Mouse (Mus musculus) kidney, adult 2 months (tissue): Measurements from ENCODE around the gene Gak. TPM values are rescaled to one million over a fixed set of nuclear protein-coding genes. Genes with fewer than 3 reads are reported as not detected.

Experiments
- DNase-seq: peaks from one replicate; pipeline ENCODE4 v3.0.0; 2021
- H3K27ac ChIP-seq: fragments of 200-500 bp; 2 replicates; pipeline ENCODE4 v1.5.1; 2012; ENCODE audit warnings: low read depth, low read length, control low read depth, inconsistent platforms; ENCODE audit not compliant: insufficient read depth
- H3K27me3 ChIP-seq: fragments of 200-500 bp; replicated peaks from 2 replicates; pipeline ENCODE4 v1.6.1; 2012; ENCODE audit warnings: mild to moderate bottlenecking, moderate library complexity, low read length, inconsistent platforms; ENCODE audit not compliant: control insufficient read depth, insufficient read depth
- H3K36me3 ChIP-seq: fragments of 200-500 bp; 2 replicates; pipeline ENCODE4 v1.6.1; 2012; ENCODE audit warnings: mild to moderate bottlenecking, moderate library complexity, low read length, inconsistent platforms; ENCODE audit not compliant: control insufficient read depth, insufficient read depth
- H3K4me1 ChIP-seq: fragments of 200-500 bp; 2 replicates; pipeline ENCODE4 v1.6.1; 2011; ENCODE audit warnings: low read length; ENCODE audit not compliant: control insufficient read depth, insufficient read depth
- H3K4me3 ChIP-seq: fragments of 200-500 bp; 2 replicates; pipeline ENCODE4 v1.5.1; 2011; ENCODE audit warnings: mild to moderate bottlenecking, low read depth, low read length, control low read depth; ENCODE audit not compliant: insufficient read depth
- CTCF ChIP-seq: fragments of 200-500 bp; conservative IDR thresholded peaks from 2 replicates; pipeline ENCODE4 v1.5.1; 2011; ENCODE audit warnings: low read depth, mild to moderate bottlenecking, control low read depth, low read length, moderate library complexity, mixed read lengths; ENCODE audit not compliant: insufficient read depth, insufficient read length
- POLR2A ChIP-seq: fragments of 200-500 bp; IDR thresholded peaks from one replicate; pipeline ENCODE4 v1.6.1; 2011; ENCODE audit warnings: low read depth, low read length, control low read depth
- WGBS: fragments of 180-500 bp; shearing (Covaris S2); methylation state at CpG from one replicate; pipeline ENCODE4 v1.1.7; 2018; 5-methylcytosine and 5-hydroxymethylcytosine counted together
- polyA plus RNA-seq: library from polyadenylated mRNA; depleted of rRNA; stranded (reverse); fragments of >200 nt; gene quantifications from 2 replicates; pipeline ENCODE4 v1.2.3, GENCODE M21; 2012; rRNA removed

Gene Gak
- polyA plus RNA-seq, 1 experiment: 80.5 TPM

DNA sequence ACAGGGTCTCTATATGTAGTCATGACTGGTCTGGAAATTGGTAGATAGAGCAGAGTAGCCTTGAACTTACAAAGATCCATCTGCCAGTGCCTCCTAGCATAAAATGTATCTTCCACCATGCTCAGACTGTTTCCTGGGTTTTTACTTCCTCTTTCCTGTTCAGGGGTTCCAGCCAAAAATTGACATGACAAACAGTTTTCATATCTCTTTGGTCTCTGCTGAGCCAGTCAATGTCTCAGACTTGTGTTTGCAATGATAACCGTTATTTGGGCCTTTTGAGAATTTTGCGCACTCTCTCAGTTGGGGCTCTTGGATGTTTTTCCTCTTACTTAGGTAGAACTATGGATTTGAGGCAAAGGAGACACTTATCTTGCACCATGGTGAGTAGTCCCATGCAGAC lies 95.4 kb downstream of the Gak start:
- no peak for DNase-seq
- Histone ChIP-seq H3K27ac (no peak overlapping the region), H3K4me1 (no peaks in the 10 kb centered on the region), H3K36me3 (no peaks in the 10 kb centered on the region), H3K27me3 (no peaks in the 10 kb centered on the region), H3K4me3 (no peak overlapping the region)
- TF ChIP-seq POLR2A (no peak), CTCF (no peak)
- WGBS: 96% methylated on average over 2 of the region's 2 CpGs

DNA sequence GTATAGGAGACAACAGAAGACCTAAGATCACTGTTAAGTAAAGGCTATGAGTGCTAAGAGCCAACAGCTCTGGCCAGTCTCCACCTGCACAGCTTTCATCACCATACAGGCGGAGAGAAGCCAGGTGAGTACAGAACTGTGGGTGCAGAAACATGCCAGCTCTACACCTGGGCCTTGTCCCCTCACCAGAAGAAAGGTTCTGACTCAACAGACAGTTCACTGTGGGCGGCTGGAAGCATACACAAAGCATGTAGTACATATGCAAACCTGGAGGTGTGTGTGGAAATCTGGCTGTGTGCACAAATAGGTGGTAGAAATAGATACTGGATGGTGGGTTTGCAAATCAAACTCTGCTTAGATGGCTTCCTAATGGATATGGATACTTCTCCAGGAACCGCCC lies 107.0 kb downstream of the Gak start:
- H3K36me3 ChIP-seq: no peaks in the 10 kb centered on the region
- WGBS: 85% methylated on average over 3 of the region's 3 CpGs
- no peaks in the 10 kb centered on the region for H3K4me1 ChIP-seq
- no peaks in the 10 kb centered on the region for H3K27me3 ChIP-seq
- H3K4me3 ChIP-seq: no peak overlapping the region
- no peak overlapping the region for H3K27ac ChIP-seq
- no peak for DNase-seq
- no peak for TF ChIP-seq POLR2A
- no peak for TF ChIP-seq CTCF

DNA sequence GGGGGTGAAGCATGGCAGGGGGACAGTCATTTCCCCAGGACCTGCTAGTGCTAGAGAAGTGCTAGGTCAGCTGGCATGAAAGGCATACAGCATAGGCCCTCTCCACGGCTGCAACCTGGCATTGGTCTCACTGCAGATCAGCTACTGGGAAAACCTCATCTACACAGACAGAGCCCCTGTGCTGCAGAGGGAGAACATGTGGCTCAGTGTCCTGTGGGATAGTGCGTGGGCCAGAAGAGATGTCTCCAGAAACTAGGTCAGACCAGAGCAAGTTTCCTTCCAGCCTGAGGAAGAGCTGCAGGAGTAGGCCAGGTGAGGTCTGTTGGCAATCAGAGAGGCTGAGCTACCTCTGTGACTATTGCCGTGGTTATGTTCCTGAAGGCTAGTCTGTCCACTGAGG lies 107.7 kb downstream of the Gak start:
- TF ChIP-seq CTCF (no peak), POLR2A (no peak)
- Histone ChIP-seq H3K36me3 (no peaks in the 10 kb centered on the region), H3K4me1 (no peaks in the 10 kb centered on the region), H3K27me3 (no peaks in the 10 kb centered on the region), H3K27ac (no peak overlapping the region), H3K4me3 (no peak overlapping the region)
- DNase-seq: no peak
- WGBS: 76% methylated on average over 3 of the region's 3 CpGs

DNA sequence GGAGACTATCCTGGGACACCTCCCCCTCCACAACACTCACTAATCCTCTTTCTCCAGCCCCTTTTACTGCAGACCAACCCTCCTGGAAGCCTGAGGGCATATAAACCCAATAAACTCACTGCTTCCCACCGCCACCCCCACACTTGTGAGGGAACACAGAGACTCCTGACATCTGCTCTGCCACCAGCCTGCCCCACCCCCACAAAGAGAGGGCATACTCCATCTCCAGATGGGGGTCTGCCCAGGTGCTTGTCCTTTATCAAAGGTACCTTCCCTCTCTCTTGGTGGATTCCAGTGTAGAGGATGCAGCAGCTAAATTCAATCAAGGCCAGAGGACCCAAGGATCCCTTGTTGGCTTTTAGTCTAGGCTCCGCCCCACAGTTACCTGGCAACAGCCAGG lies 108.5 kb downstream of the Gak start:
- H3K36me3 ChIP-seq: no peaks in the 10 kb centered on the region
- H3K4me1 ChIP-seq: no peaks in the 10 kb centered on the region
- TF ChIP-seq CTCF (no peak), POLR2A (no peak)
- WGBS: 56% methylated on average over 2 of the region's 2 CpGs
- no peak overlapping the region for H3K4me3 ChIP-seq
- no peak overlapping the region for H3K27ac ChIP-seq
- no peak for DNase-seq
- no peaks in the 10 kb centered on the region for H3K27me3 ChIP-seq

DNA sequence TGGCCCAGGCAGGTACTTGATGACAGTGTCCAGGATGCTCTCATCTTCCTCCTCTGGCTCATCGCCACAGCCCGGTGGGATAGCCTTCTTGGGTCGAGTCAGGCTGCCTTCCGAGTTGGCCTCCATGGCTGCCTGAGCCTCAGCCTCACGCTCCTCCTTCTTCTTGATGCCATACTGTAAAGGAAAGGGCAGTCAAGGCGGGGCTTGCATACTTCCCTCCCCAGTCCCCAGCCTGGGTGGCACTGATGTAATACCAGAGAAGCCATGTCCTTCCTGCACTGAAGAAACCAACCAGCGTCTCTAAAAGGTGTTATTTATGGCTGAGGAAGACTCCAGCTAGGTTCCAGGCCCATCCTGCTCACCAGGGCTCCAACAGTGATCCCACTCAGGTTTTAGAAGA lies 109.4 kb downstream of the Gak start:
- Histone ChIP-seq H3K27ac (no peak overlapping the region), H3K27me3 (no peaks in the 10 kb centered on the region), H3K36me3 (no peaks in the 10 kb centered on the region), H3K4me1 (no peaks in the 10 kb centered on the region), H3K4me3 (no peak overlapping the region)
- DNase-seq: no peak
- 63% methylated on average over 7 of the region's 7 CpGs for WGBS
- TF ChIP-seq POLR2A (no peak), CTCF (no peak)

Other genes starting within 250 kb of the Gak start
- gene Pde6b, start 241.4 kb downstream of the Gak start, polyA plus RNA-seq: not detected in 2 replicates
- gene Atp5k, start 195.3 kb downstream of the Gak start, polyA plus RNA-seq: 103 and 172 TPM in 2 replicates
- gene Mfsd7a, start 180.9 kb downstream of the Gak start, polyA plus RNA-seq: 5.0 and 5.3 TPM in 2 replicates
- gene Pcgf3, start 168.5 kb downstream of the Gak start, polyA plus RNA-seq: 9.0 and 10.2 TPM in 2 replicates
- 0.26 and 0.59 TPM in 2 replicates for gene Cplx1, start 79.7 kb downstream of the Gak start, polyA plus RNA-seq
- gene Tmem175, start within 50 bp of the Gak start, polyA plus RNA-seq: 67.1 and 76.4 TPM in 2 replicates
- gene Idua, start 30.6 kb upstream of the Gak start, polyA plus RNA-seq: 9.1 and 12.7 TPM in 2 replicates
- 27.9 and 34.8 TPM in 2 replicates for gene Dgkq, start 39.9 kb upstream of the Gak start, polyA plus RNA-seq
- 257 and 309 TPM in 2 replicates for gene Slc26a1, start 45.8 kb upstream of the Gak start, polyA plus RNA-seq
- gene Fgfrl1, start 62.6 kb upstream of the Gak start, polyA plus RNA-seq: 65.1 and 74.8 TPM in 2 replicates
- gene Rnf212, start 145.2 kb upstream of the Gak start, polyA plus RNA-seq: not detected in 2 replicates
- gene Tmed11, start 165.6 kb upstream of the Gak start, polyA plus RNA-seq: not detected in 2 replicates
- gene Vmn2r8, start 179.1 kb upstream of the Gak start, polyA plus RNA-seq: not detected in 2 replicates
- not detected in 2 replicates for gene Vmn2r9, start 222.8 kb upstream of the Gak start, polyA plus RNA-seq